Mouse (Mus musculus): ENCODE data around the gene Nadk.

- no peak for TF ChIP-seq CTCF (conservative IDR thresholded peaks at IDR 0.05; ENCODE audit: low read length)
- TF ChIP-seq NANOG (IDR thresholded peaks at IDR 0.05; ENCODE audit: borderline replicate concordance, low read length): no peak
Measured at GRCm38 (mm10) chr4:155549993-155550392, 12.2 kb upstream of the Nadk start.

Data from E14TG2a.4 (cell line).